Mouse (Mus musculus): Measurements from ENCODE around the gene Tmem214.

Gene Tmem214

GRCm38 (mm10) chr5:30867712-30868111 is at the start of gene Tmem214:
Gene Tmem214 (plus strand): TSS chr5:30868012.
- in situ Hi-C loops (cut with MboI; ENCODE audit: low pct_unique_long_range_greater_than_20kb in 1 of 2, low sequenced_read_pairs in 2 of 2, unreplicated experiment in 1 of 2): no loop called here

- in situ Hi-C loops (cut with MboI; ENCODE audit: low pct_unique_long_range_greater_than_20kb in 1 of 2, low sequenced_read_pairs in 2 of 2, unreplicated experiment in 1 of 2): no loop called here
These were observed 49.0 kb upstream of the Tmem214 start for GRCm38 (mm10) chr5:30818758-30819309.

GRCm38 (mm10) chr5:30822689-30823088 is 45.1 kb upstream of the Tmem214 start:
- in situ Hi-C loops (cut with MboI; ENCODE audit: low pct_unique_long_range_greater_than_20kb in 1 of 2, low sequenced_read_pairs in 2 of 2, unreplicated experiment in 1 of 2): no loop called here

GRCm38 (mm10) chr5:30823091-30823490 is 44.7 kb upstream of the Tmem214 start:
- in situ Hi-C loops (cut with MboI; ENCODE audit: low pct_unique_long_range_greater_than_20kb in 1 of 2, low sequenced_read_pairs in 2 of 2, unreplicated experiment in 1 of 2): no loop called here

GRCm38 (mm10) chr5:30824124-30824988 is 43.5 kb upstream of the Tmem214 start:
- in situ Hi-C loops (cut with MboI; ENCODE audit: low pct_unique_long_range_greater_than_20kb in 1 of 2, low sequenced_read_pairs in 2 of 2, unreplicated experiment in 1 of 2): no loop called here

GRCm38 (mm10) chr5:30825166-30825565 is 42.6 kb upstream of the Tmem214 start:
- in situ Hi-C loops (cut with MboI; ENCODE audit: low pct_unique_long_range_greater_than_20kb in 1 of 2, low sequenced_read_pairs in 2 of 2, unreplicated experiment in 1 of 2): no loop called here

- in situ Hi-C loops (cut with MboI; ENCODE audit: low pct_unique_long_range_greater_than_20kb in 1 of 2, low sequenced_read_pairs in 2 of 2, unreplicated experiment in 1 of 2): no loop called here
These were observed 42.0 kb upstream of the Tmem214 start for GRCm38 (mm10) chr5:30825821-30826220.

GRCm38 (mm10) chr5:30833416-30833815 is 34.4 kb upstream of the Tmem214 start:
- in situ Hi-C loops (cut with MboI; ENCODE audit: low pct_unique_long_range_greater_than_20kb in 1 of 2, low sequenced_read_pairs in 2 of 2, unreplicated experiment in 1 of 2): no loop called here

GRCm38 (mm10) chr5:30839731-30840130 is 28.1 kb upstream of the Tmem214 start:
- in situ Hi-C loops (cut with MboI; ENCODE audit: low pct_unique_long_range_greater_than_20kb in 1 of 2, low sequenced_read_pairs in 2 of 2, unreplicated experiment in 1 of 2): no loop called here

- in situ Hi-C loops (cut with MboI; ENCODE audit: low pct_unique_long_range_greater_than_20kb in 1 of 2, low sequenced_read_pairs in 2 of 2, unreplicated experiment in 1 of 2): no loop called here
These were observed 25.9 kb upstream of the Tmem214 start for GRCm38 (mm10) chr5:30841896-30842295.

- in situ Hi-C loops (cut with MboI; ENCODE audit: low pct_unique_long_range_greater_than_20kb in 1 of 2, low sequenced_read_pairs in 2 of 2, unreplicated experiment in 1 of 2): no loop called here
These were observed 17.8 kb upstream of the Tmem214 start for GRCm38 (mm10) chr5:30849891-30850555.

- in situ Hi-C loops (cut with MboI; ENCODE audit: low pct_unique_long_range_greater_than_20kb in 1 of 2, low sequenced_read_pairs in 2 of 2, unreplicated experiment in 1 of 2): no loop called here
These were observed 17.3 kb upstream of the Tmem214 start for GRCm38 (mm10) chr5:30850556-30850925.

GRCm38 (mm10) chr5:30853522-30853921 is 14.3 kb upstream of the Tmem214 start:
- in situ Hi-C loops (cut with MboI; ENCODE audit: low pct_unique_long_range_greater_than_20kb in 1 of 2, low sequenced_read_pairs in 2 of 2, unreplicated experiment in 1 of 2): no loop called here

GRCm38 (mm10) chr5:30855674-30856073 is 12.1 kb upstream of the Tmem214 start:
- in situ Hi-C loops (cut with MboI; ENCODE audit: low pct_unique_long_range_greater_than_20kb in 1 of 2, low sequenced_read_pairs in 2 of 2, unreplicated experiment in 1 of 2): no loop called here

GRCm38 (mm10) chr5:30856124-30856523 is 11.7 kb upstream of the Tmem214 start:
- in situ Hi-C loops (cut with MboI; ENCODE audit: low pct_unique_long_range_greater_than_20kb in 1 of 2, low sequenced_read_pairs in 2 of 2, unreplicated experiment in 1 of 2): no loop called here

- in situ Hi-C loops (cut with MboI; ENCODE audit: low pct_unique_long_range_greater_than_20kb in 1 of 2, low sequenced_read_pairs in 2 of 2, unreplicated experiment in 1 of 2): no loop called here
These were observed 4.0 kb upstream of the Tmem214 start for GRCm38 (mm10) chr5:30863852-30864251.

- in situ Hi-C loops (cut with MboI; ENCODE audit: low pct_unique_long_range_greater_than_20kb in 1 of 2, low sequenced_read_pairs in 2 of 2, unreplicated experiment in 1 of 2): no loop called here
These were observed 3.5 kb upstream of the Tmem214 start for GRCm38 (mm10) chr5:30864322-30864721.

- in situ Hi-C loops (cut with MboI; ENCODE audit: low pct_unique_long_range_greater_than_20kb in 1 of 2, low sequenced_read_pairs in 2 of 2, unreplicated experiment in 1 of 2): no loop called here
These were observed 941 bp upstream of the Tmem214 start for GRCm38 (mm10) chr5:30866871-30867270.

- in situ Hi-C loops (cut with MboI; ENCODE audit: low pct_unique_long_range_greater_than_20kb in 1 of 2, low sequenced_read_pairs in 2 of 2, unreplicated experiment in 1 of 2): no loop called here
These were observed 1.2 kb downstream of the Tmem214 start for GRCm38 (mm10) chr5:30868981-30869380.
